Mouse (Mus musculus): ENCODE measurements around the gene Ndufa8. TPM values are rescaled to one million over a fixed set of nuclear protein-coding genes. Genes with fewer than 3 reads are reported as not detected.
A peak's percentile ranks its signal among the peaks of the same experiment; 100 is the strongest.

The Ndufa8 gene
- polyA plus RNA-seq, 1 experiment from 2014 or later, result 239 TPM

DNA sequence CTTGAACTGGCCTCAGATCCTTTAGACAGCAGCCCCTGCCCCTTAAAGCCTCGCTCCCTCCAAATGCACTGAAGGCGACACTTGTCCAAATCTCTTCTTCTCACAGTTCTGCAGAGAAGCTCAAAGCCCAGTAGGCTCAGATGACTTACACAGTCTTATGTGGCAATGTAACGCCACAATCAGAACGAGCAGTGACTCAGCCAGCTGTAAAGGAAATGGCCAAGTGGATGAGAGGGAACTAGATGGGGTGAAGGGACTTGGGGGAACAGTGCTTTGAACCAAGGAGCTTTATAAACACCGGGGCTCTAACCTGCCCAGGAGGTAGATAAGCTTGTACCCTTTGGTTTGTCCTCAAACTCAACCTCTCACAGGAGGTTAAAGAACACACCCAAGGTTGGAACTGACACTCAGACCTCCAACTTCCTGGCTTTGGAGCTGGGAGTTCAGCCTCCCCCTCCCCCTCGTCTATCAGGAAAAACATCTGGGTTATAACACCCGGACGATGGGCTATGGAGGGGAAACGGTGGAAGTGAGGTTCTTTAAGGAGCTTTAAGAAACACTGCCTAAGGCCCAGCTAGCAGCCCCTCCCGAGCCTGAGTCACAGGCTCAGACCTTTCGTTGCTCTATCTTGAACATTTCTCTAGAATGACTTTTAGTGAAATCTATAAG, 13.7 kb downstream of the Ndufa8 start:
- H3K9me3 ChIP-seq, result no peaks in the 10 kb centered on the region
- whole genome bisulfite sequencing, result 88% methylated on average over 11 of the region's 11 CpGs
- ATAC-seq, result no peak

GRCm38 (mm10) chr2:36034898-36035297, 14.3 kb downstream of the Ndufa8 start:
- Histone ChIP-seq H3K4me3 (replicated peaks) (no peak overlapping the region), H3K27ac (no peak overlapping the region), H3K9me3 (no peaks in the 10 kb centered on the region), H3K4me1 (replicated peaks) (no peaks in the 10 kb centered on the region), H3K27me3 (no peaks in the 10 kb centered on the region), H3K9ac (replicated peaks) (no peak overlapping the region), H3K36me3 (peaks cover 49% of the 10 kb centered on the region), H3K4me2 (replicated peaks) (no peak overlapping the region)
- no peak for ATAC-seq
- 91% methylated on average over 7 of the region's 7 CpGs for WGBS

More for the DNA sequence above, 13.7 kb downstream of the Ndufa8 start:
- Histone ChIP-seq H3K27me3 (no peaks in the 10 kb centered on the region), H3K4me3 (replicated peaks) (no peak overlapping the region), H3K9ac (replicated peaks) (no peak overlapping the region), H3K4me1 (replicated peaks) (no peaks in the 10 kb centered on the region), H3K27ac (no peak overlapping the region), H3K4me2 (replicated peaks) (no peak overlapping the region), H3K36me3 (peaks cover 55% of the 10 kb centered on the region)

GRCm38 (mm10) chr2:36033966-36034365, 15.2 kb downstream of the Ndufa8 start:
- Histone ChIP-seq H3K27ac (no peak overlapping the region), H3K9ac (replicated peaks) (no peak overlapping the region), H3K9me3 (no peaks in the 10 kb centered on the region), H3K27me3 (no peaks in the 10 kb centered on the region), H3K4me1 (replicated peaks) (peaks cover 1% of the 10 kb centered on the region; the same call in 1 of the 2 replicates), H3K36me3 (peaks cover 39% of the 10 kb centered on the region), H3K4me2 (replicated peaks) (no peak overlapping the region), H3K4me3 (replicated peaks) (no peak overlapping the region)
- 73% methylated on average over 7 of the region's 7 CpGs for WGBS
- ATAC-seq, result no peak

- Histone ChIP-seq H3K4me3 (replicated peaks) (no peak overlapping the region), H3K4me1 (replicated peaks) (peaks cover 8% of the 10 kb centered on the region; the same call in 1 of the 2 replicates), H3K36me3 (peaks cover 30% of the 10 kb centered on the region), H3K9me3 (no peaks in the 10 kb centered on the region), H3K27ac (no peak overlapping the region), H3K27me3 (no peaks in the 10 kb centered on the region), H3K4me2 (replicated peaks) (no peak overlapping the region), H3K9ac (replicated peaks) (no peak overlapping the region)
- WGBS, result 84% methylated on average over 7 of the region's 7 CpGs
- ATAC-seq, result no peak
Observed at GRCm38 (mm10) chr2:36032884-36033283, 16.3 kb downstream of the Ndufa8 start.

- Histone ChIP-seq H3K27ac (no peak overlapping the region), H3K4me3 (replicated peaks) (no peak overlapping the region), H3K4me1 (replicated peaks) (peaks cover 10% of the 10 kb centered on the region), H3K9ac (replicated peaks) (no peak overlapping the region), H3K27me3 (peaks cover 8% of the 10 kb centered on the region), H3K4me2 (replicated peaks) (no peak overlapping the region), H3K9me3 (no peaks in the 10 kb centered on the region), H3K36me3 (no peaks in the 10 kb centered on the region)
- WGBS, result 79% methylated on average over 3 of the region's 3 CpGs
- ATAC-seq, result no peak
Observed at GRCm38 (mm10) chr2:36023291-36023690, 25.9 kb downstream of the Ndufa8 start.

DNA sequence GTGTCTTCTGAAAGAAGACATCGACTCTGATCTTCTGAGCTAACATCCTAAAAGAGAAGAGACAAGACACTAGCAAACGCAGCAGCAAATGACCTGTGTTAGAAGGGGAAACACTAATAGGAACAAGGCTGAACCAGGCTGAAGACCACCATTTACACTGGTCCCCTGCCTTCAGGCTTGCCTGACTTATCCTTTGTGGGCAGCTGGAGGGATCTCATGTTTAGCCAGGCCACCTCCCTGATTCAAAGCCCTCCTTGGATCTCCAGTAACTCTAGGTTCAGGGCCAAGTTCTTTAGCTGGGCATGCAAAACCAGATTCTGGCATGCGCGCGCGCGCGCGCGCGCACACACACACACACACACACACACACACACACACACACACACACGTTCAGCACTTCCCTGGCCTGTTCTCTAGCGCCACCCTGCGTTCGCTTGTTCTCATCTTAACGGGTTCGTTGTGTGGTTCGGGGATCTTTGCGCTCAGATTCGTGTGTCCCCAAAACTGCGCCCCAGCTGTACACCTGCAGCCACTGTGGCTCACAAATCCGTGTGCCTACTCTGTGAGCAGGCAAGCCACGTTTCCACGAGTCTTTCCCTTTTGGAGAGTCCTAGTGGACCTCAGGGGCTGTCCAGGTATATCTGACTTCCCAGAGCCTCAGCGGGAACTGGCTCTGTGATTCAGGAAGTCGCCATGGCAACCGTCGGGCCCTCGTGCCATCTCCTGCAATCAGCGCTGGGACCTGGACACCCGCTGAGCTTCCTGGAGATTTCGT, 27.6 kb downstream of the Ndufa8 start:
- H3K27me3 ChIP-seq, result peaks cover 8% of the 10 kb centered on the region
- H3K4me3 ChIP-seq (replicated peaks), result peak overlapping the region; percentile 22
- no peaks in the 10 kb centered on the region for H3K9me3 ChIP-seq
- 4% methylated on average over 32 of the region's 32 CpGs for WGBS
- no peaks in the 10 kb centered on the region for H3K36me3 ChIP-seq
- no peak overlapping the region for H3K27ac ChIP-seq
- peak; percentile 80 for ATAC-seq
- no peak overlapping the region for H3K9ac ChIP-seq (replicated peaks)
- peaks cover 9% of the 10 kb centered on the region for H3K4me1 ChIP-seq (replicated peaks)
- H3K4me2 ChIP-seq (replicated peaks), result peak overlapping the region; percentile 47

GRCm38 (mm10) chr2:36013010-36013409, 36.2 kb downstream of the Ndufa8 start:
- ATAC-seq, result no peak
- Histone ChIP-seq H3K4me3 (replicated peaks) (no peak overlapping the region), H3K4me1 (replicated peaks) (peaks cover 12% of the 10 kb centered on the region), H3K9me3 (no peaks in the 10 kb centered on the region), H3K36me3 (no peaks in the 10 kb centered on the region), H3K27ac (no peak overlapping the region), H3K27me3 (peaks cover 29% of the 10 kb centered on the region), H3K9ac (replicated peaks) (no peak overlapping the region), H3K4me2 (replicated peaks) (no peak overlapping the region)
- WGBS, result 74% methylated on average over 12 of the region's 12 CpGs

- Histone ChIP-seq H3K9ac (replicated peaks) (peak overlapping the region; percentile 65), H3K27ac (no peak overlapping the region), H3K4me1 (replicated peaks) (peaks cover 12% of the 10 kb centered on the region), H3K9me3 (no peaks in the 10 kb centered on the region), H3K4me3 (replicated peaks) (peak overlapping the region; percentile 48), H3K4me2 (replicated peaks) (peak overlapping the region; percentile 68), H3K27me3 (peaks cover 29% of the 10 kb centered on the region), H3K36me3 (no peaks in the 10 kb centered on the region)
- ATAC-seq, result peak; percentile 32; the same call in 1 of the 2 replicates
- WGBS, result under 1% methylated on average over 44 of the region's 44 CpGs
Observed at GRCm38 (mm10) chr2:36011331-36011825, 37.8 kb downstream of the Ndufa8 start.

- 0 out of 2 replicates have a peak, but pooled peaks have one; percentile 5 for ATAC-seq
- H3K27ac ChIP-seq, result no peak overlapping the region
- H3K27me3 ChIP-seq, result peaks cover 33% of the 10 kb centered on the region
- peak overlapping the region; percentile 68 for H3K4me2 ChIP-seq (replicated peaks)
- 48% methylated on average over 8 of the region's 8 CpGs for WGBS
- no peak overlapping the region for H3K4me3 ChIP-seq (replicated peaks)
- no peak overlapping the region for H3K9ac ChIP-seq (replicated peaks)
- H3K9me3 ChIP-seq, result no peaks in the 10 kb centered on the region
- H3K4me1 ChIP-seq (replicated peaks), result peaks cover 12% of the 10 kb centered on the region
- H3K36me3 ChIP-seq, result no peaks in the 10 kb centered on the region
Observed at GRCm38 (mm10) chr2:36010579-36010978, 38.6 kb downstream of the Ndufa8 start.

DNA sequence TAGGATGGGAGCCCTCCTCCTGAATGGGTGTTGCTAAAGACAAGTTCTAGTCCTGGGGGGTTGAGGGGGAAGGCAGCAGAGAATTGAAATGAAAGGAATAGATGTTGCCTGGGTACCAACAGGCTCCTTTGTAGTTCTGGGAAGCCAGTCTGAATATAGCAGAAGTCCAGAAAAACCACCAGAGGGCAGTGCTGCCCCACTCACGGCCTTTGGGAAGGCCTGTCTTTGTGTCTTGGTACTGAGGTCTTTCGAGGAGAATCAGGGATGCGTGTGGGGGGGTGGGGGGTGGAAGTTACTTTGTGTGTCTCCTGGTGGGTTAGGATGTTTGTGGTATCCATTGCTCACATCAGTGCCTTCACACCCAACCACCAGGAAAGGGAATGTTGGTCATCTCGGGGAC, 39.8 kb downstream of the Ndufa8 start:
- WGBS, result 18% methylated on average over 4 of the region's 4 CpGs
- Histone ChIP-seq H3K27me3 (peaks cover 35% of the 10 kb centered on the region), H3K9ac (replicated peaks) (no peak overlapping the region), H3K4me3 (replicated peaks) (no peak overlapping the region), H3K4me2 (replicated peaks) (no peak overlapping the region), H3K4me1 (replicated peaks) (peaks cover 12% of the 10 kb centered on the region), H3K9me3 (no peaks in the 10 kb centered on the region), H3K36me3 (no peaks in the 10 kb centered on the region), H3K27ac (no peak overlapping the region)
- ATAC-seq, result peak; percentile 40

GRCm38 (mm10) chr2:36008071-36008470, 41.1 kb downstream of the Ndufa8 start:
- WGBS, result 38% methylated on average over 1 of the region's 1 CpGs
- H3K27ac ChIP-seq, result no peak overlapping the region
- H3K4me3 ChIP-seq (replicated peaks), result no peak overlapping the region
- ATAC-seq, result no peak
- no peaks in the 10 kb centered on the region for H3K9me3 ChIP-seq
- H3K36me3 ChIP-seq, result no peaks in the 10 kb centered on the region
- peaks cover 14% of the 10 kb centered on the region for H3K4me1 ChIP-seq (replicated peaks)
- H3K9ac ChIP-seq (replicated peaks), result no peak overlapping the region
- peaks cover 33% of the 10 kb centered on the region for H3K27me3 ChIP-seq
- H3K4me2 ChIP-seq (replicated peaks), result no peak overlapping the region

GRCm38 (mm10) chr2:36002188-36002587, 47.0 kb downstream of the Ndufa8 start:
- WGBS, result 34% methylated on average over 6 of the region's 6 CpGs
- ATAC-seq, result no peak
- Histone ChIP-seq H3K36me3 (no peaks in the 10 kb centered on the region), H3K9me3 (no peaks in the 10 kb centered on the region), H3K4me3 (replicated peaks) (no peak overlapping the region), H3K9ac (replicated peaks) (no peak overlapping the region), H3K4me1 (replicated peaks) (0 out of 2 replicates have a peak, but pooled peaks cover 2% of the 10 kb centered on the region), H3K4me2 (replicated peaks) (no peak overlapping the region), H3K27ac (no peak overlapping the region), H3K27me3 (peaks cover 8% of the 10 kb centered on the region; the same call in 1 of the 2 replicates)

All from midbrain, embryonic 13.5 days (tissue).